Mouse (Mus musculus): ENCODE results near the gene Dnajc7. TPM values are rescaled to one million over a fixed set of nuclear protein-coding genes. Genes with fewer than 3 reads are reported as not detected.

Dnajc7 gene
- polyA plus RNA-seq, 1 experiment from 2014 or later = 66.4 TPM

- no peak overlapping the region for H3K4me3 ChIP-seq (ENCODE audit: control insufficient read depth in 1 of 2, insufficient read depth in 1 of 2, low read depth in 1 of 2, low read length in 2 of 2)
Observed at GRCm38 (mm10) chr11:100616332-100616731, 3.6 kb downstream of the Dnajc7 start.

GRCm38 (mm10) chr11:100613241-100613640, 6.7 kb downstream of the Dnajc7 start:
- Histone ChIP-seq H3K36me3 (ENCODE audit: control insufficient read depth, insufficient read depth, low read length) (peaks cover 12% of the 10 kb centered on the region), H3K9ac (ENCODE audit: low read length) (no peak overlapping the region), H3K27me3 (ENCODE audit: control insufficient read depth, insufficient read depth, low read length) (no peaks in the 10 kb centered on the region), H3K9me3 (ENCODE audit: control insufficient read depth, low read length) (no peaks in the 10 kb centered on the region), H3K4me3 (ENCODE audit: control insufficient read depth in 1 of 2, insufficient read depth in 1 of 2, low read depth in 1 of 2, low read length in 2 of 2) (no peak overlapping the region), H3K27ac (replicated peaks in 1 of 2; ENCODE audit: control insufficient read depth in 1 of 2, insufficient read depth in 1 of 2, low read depth in 2 of 2, low read length in 2 of 2) (no peak overlapping the region), H3K4me1 (ENCODE audit: control insufficient read depth in 2 of 2, insufficient read depth in 2 of 2, low read length in 2 of 2) (peaks cover 6 to 48% of the 10 kb centered on the region in 2 experiments), H3K4me2 (ENCODE audit: low read length) (no peak overlapping the region)
- 76% methylated on average over 3 of the region's 3 CpGs for WGBS
- ATAC-seq (ENCODE audit: insufficient number of reproducible peaks, insufficient read depth, low FRiP score, low read depth) = no peak

More at GRCm38 (mm10) chr11:100616332-100616731, 3.6 kb downstream of the Dnajc7 start:
- Histone ChIP-seq H3K9me3 (ENCODE audit: control insufficient read depth, low read length) (no peaks in the 10 kb centered on the region), H3K9ac (ENCODE audit: low read length) (no peak overlapping the region), H3K4me2 (ENCODE audit: low read length) (no peak overlapping the region), H3K27ac (replicated peaks in 1 of 2; ENCODE audit: control insufficient read depth in 1 of 2, insufficient read depth in 1 of 2, low read depth in 2 of 2, low read length in 2 of 2) (no peak overlapping the region), H3K4me1 (ENCODE audit: control insufficient read depth in 2 of 2, insufficient read depth in 2 of 2, low read length in 2 of 2) (peaks cover 4 to 25% of the 10 kb centered on the region in 2 experiments), H3K27me3 (ENCODE audit: control insufficient read depth, insufficient read depth, low read length) (no peaks in the 10 kb centered on the region), H3K36me3 (ENCODE audit: control insufficient read depth, insufficient read depth, low read length) (peaks cover 5% of the 10 kb centered on the region; the same call in 1 of the 2 replicates)
- 80% methylated on average over 5 of the region's 5 CpGs for WGBS
- ATAC-seq (ENCODE audit: insufficient number of reproducible peaks, insufficient read depth, low FRiP score, low read depth) = no peak

GRCm38 (mm10) chr11:100611627-100612026, 8.3 kb downstream of the Dnajc7 start:
- Histone ChIP-seq H3K9me3 (ENCODE audit: control insufficient read depth, low read length) (no peaks in the 10 kb centered on the region), H3K27ac (replicated peaks in 1 of 2; ENCODE audit: control insufficient read depth in 1 of 2, insufficient read depth in 1 of 2, low read depth in 2 of 2, low read length in 2 of 2) (no peak overlapping the region), H3K4me1 (ENCODE audit: control insufficient read depth in 2 of 2, insufficient read depth in 2 of 2, low read length in 2 of 2) (peaks cover 6 to 40% of the 10 kb centered on the region in 2 experiments), H3K9ac (ENCODE audit: low read length) (no peak overlapping the region), H3K36me3 (ENCODE audit: control insufficient read depth, insufficient read depth, low read length) (peaks cover 18% of the 10 kb centered on the region), H3K27me3 (ENCODE audit: control insufficient read depth, insufficient read depth, low read length) (no peaks in the 10 kb centered on the region), H3K4me2 (ENCODE audit: low read length) (no peak overlapping the region), H3K4me3 (ENCODE audit: control insufficient read depth in 1 of 2, insufficient read depth in 1 of 2, low read depth in 1 of 2, low read length in 2 of 2) (no peak overlapping the region)
- ATAC-seq (ENCODE audit: insufficient number of reproducible peaks, insufficient read depth, low FRiP score, low read depth) = no peak
- WGBS = 78% methylated on average over 6 of the region's 6 CpGs

- Histone ChIP-seq H3K27ac (replicated peaks in 1 of 2; ENCODE audit: control insufficient read depth in 1 of 2, insufficient read depth in 1 of 2, low read depth in 2 of 2, low read length in 2 of 2) (peak overlapping the region; percentile 68 to 81), H3K36me3 (ENCODE audit: control insufficient read depth, insufficient read depth, low read length) (peaks cover 22% of the 10 kb centered on the region)
- 38% methylated on average over 9 of the region's 9 CpGs for WGBS
Observed at GRCm38 (mm10) chr11:100609997-100610680, 9.8 kb downstream of the Dnajc7 start.

GRCm38 (mm10) chr11:100609355-100609996, 10.5 kb downstream of the Dnajc7 start:
- peaks cover 6 to 41% of the 10 kb centered on the region in 2 experiments for H3K4me1 ChIP-seq (ENCODE audit: control insufficient read depth in 2 of 2, insufficient read depth in 2 of 2, low read length in 2 of 2)
- no peaks in the 10 kb centered on the region for H3K27me3 ChIP-seq (ENCODE audit: control insufficient read depth, insufficient read depth, low read length)
- peak overlapping the region; percentile 35 for H3K4me2 ChIP-seq (ENCODE audit: low read length)
- H3K9me3 ChIP-seq (ENCODE audit: control insufficient read depth, low read length) = no peaks in the 10 kb centered on the region
- ATAC-seq (ENCODE audit: insufficient number of reproducible peaks, insufficient read depth, low FRiP score, low read depth) = no peak
- peak overlapping the region; percentile 49 for H3K9ac ChIP-seq (ENCODE audit: low read length)
- no peak overlapping the region for H3K4me3 ChIP-seq (ENCODE audit: control insufficient read depth in 1 of 2, insufficient read depth in 1 of 2, low read depth in 1 of 2, low read length in 2 of 2)
- H3K27ac ChIP-seq (replicated peaks in 1 of 2; ENCODE audit: control insufficient read depth in 1 of 2, insufficient read depth in 1 of 2, low read depth in 2 of 2, low read length in 2 of 2) = peak overlapping the region; percentile 68 to 81
- peaks cover 22% of the 10 kb centered on the region for H3K36me3 ChIP-seq (ENCODE audit: control insufficient read depth, insufficient read depth, low read length)
- 50% methylated on average over 5 of the region's 5 CpGs for WGBS

More at GRCm38 (mm10) chr11:100609997-100610680, 9.8 kb downstream of the Dnajc7 start:
- H3K4me3 ChIP-seq (ENCODE audit: control insufficient read depth in 1 of 2, insufficient read depth in 1 of 2, low read depth in 1 of 2, low read length in 2 of 2) = no peak overlapping the region
- peak overlapping the region; percentile 49 for H3K9ac ChIP-seq (ENCODE audit: low read length)
- peaks cover 6 to 40% of the 10 kb centered on the region in 2 experiments for H3K4me1 ChIP-seq (ENCODE audit: control insufficient read depth in 2 of 2, insufficient read depth in 2 of 2, low read length in 2 of 2)
- ATAC-seq (ENCODE audit: insufficient number of reproducible peaks, insufficient read depth, low FRiP score, low read depth) = no peak
- no peaks in the 10 kb centered on the region for H3K9me3 ChIP-seq (ENCODE audit: control insufficient read depth, low read length)
- peak overlapping the region; percentile 35 for H3K4me2 ChIP-seq (ENCODE audit: low read length)
- H3K27me3 ChIP-seq (ENCODE audit: control insufficient read depth, insufficient read depth, low read length) = no peaks in the 10 kb centered on the region

GRCm38 (mm10) chr11:100608796-100609195, 11.2 kb downstream of the Dnajc7 start:
- no peak overlapping the region; the same call in 1 of the 2 replicates for H3K4me2 ChIP-seq (ENCODE audit: low read length)
- 50% methylated on average over 4 of the region's 4 CpGs for WGBS
- ATAC-seq (ENCODE audit: insufficient number of reproducible peaks, insufficient read depth, low FRiP score, low read depth) = no peak
- H3K9ac ChIP-seq (ENCODE audit: low read length) = no peak overlapping the region
- peaks cover 22% of the 10 kb centered on the region for H3K36me3 ChIP-seq (ENCODE audit: control insufficient read depth, insufficient read depth, low read length)
- peaks cover 6 to 47% of the 10 kb centered on the region in 2 experiments for H3K4me1 ChIP-seq (ENCODE audit: control insufficient read depth in 2 of 2, insufficient read depth in 2 of 2, low read length in 2 of 2)
- no peaks in the 10 kb centered on the region for H3K9me3 ChIP-seq (ENCODE audit: control insufficient read depth, low read length)
- peak overlapping the region in 1 of 2 experiments; percentile 81; a peak in 1 of 4 replicates for H3K27ac ChIP-seq (replicated peaks in 1 of 2; ENCODE audit: control insufficient read depth in 1 of 2, insufficient read depth in 1 of 2, low read depth in 2 of 2, low read length in 2 of 2)
- no peaks in the 10 kb centered on the region for H3K27me3 ChIP-seq (ENCODE audit: control insufficient read depth, insufficient read depth, low read length)
- H3K4me3 ChIP-seq (ENCODE audit: control insufficient read depth in 1 of 2, insufficient read depth in 1 of 2, low read depth in 1 of 2, low read length in 2 of 2) = no peak overlapping the region

- WGBS = 90% methylated on average over 6 of the region's 6 CpGs
- H3K4me1 ChIP-seq (ENCODE audit: control insufficient read depth in 2 of 2, insufficient read depth in 2 of 2, low read length in 2 of 2) = peaks cover 8 to 45% of the 10 kb centered on the region in 2 experiments
- no peak for ATAC-seq (ENCODE audit: insufficient number of reproducible peaks, insufficient read depth, low FRiP score, low read depth)
Observed at GRCm38 (mm10) chr11:100607121-100607520, 12.8 kb downstream of the Dnajc7 start.

More at GRCm38 (mm10) chr11:100607121-100607520, 12.8 kb downstream of the Dnajc7 start:
- Histone ChIP-seq H3K27ac (replicated peaks in 1 of 2; ENCODE audit: control insufficient read depth in 1 of 2, insufficient read depth in 1 of 2, low read depth in 2 of 2, low read length in 2 of 2) (no peak overlapping the region), H3K9me3 (ENCODE audit: control insufficient read depth, low read length) (no peaks in the 10 kb centered on the region), H3K4me2 (ENCODE audit: low read length) (no peak overlapping the region), H3K4me3 (ENCODE audit: control insufficient read depth in 1 of 2, insufficient read depth in 1 of 2, low read depth in 1 of 2, low read length in 2 of 2) (no peak overlapping the region), H3K9ac (ENCODE audit: low read length) (no peak overlapping the region), H3K36me3 (ENCODE audit: control insufficient read depth, insufficient read depth, low read length) (peaks cover 18% of the 10 kb centered on the region), H3K27me3 (ENCODE audit: control insufficient read depth, insufficient read depth, low read length) (no peaks in the 10 kb centered on the region)

Data from heart, embryonic 14.5 days (tissue).